Mouse (Mus musculus) adrenal gland, postnatal 14 days (tissue): Measurements from ENCODE around the gene Tmem45b. TPM values are rescaled to one million over a fixed set of nuclear protein-coding genes. Genes with fewer than 3 reads are reported as not detected.
"Not testable (repeated sequence)": the region's sequence is repeated elsewhere in the genome, so short reads cannot be mapped to it uniquely, and the experiment has no call there.

Experiments used
- DNase-seq: peaks from one replicate; pipeline ENCODE4 v3.0.0; 2021; ENCODE audit warnings: mixed read lengths
- long read RNA-seq, 2 experiments: library from polyadenylated mRNA; stranded (forward); transcript quantifications; one replicate each; pipeline ENCODE4 v2.0.0; 2021
- total RNA-seq: library from RNA; stranded (reverse); gene quantifications from 2 replicates; pipeline ENCODE4 v1.2.3, GENCODE M21; 2021

Gene Tmem45b
- 52.2 and 71.6 TPM in 2 replicates for total RNA-seq
- long read RNA-seq, experiment 1, transcript Tmem45b-201 (6 exons, 1,799 nt): major isoform, 34 of 39 reads
- long read RNA-seq, experiment 1, partial matches to known transcripts: 0 of 39 reads
- long read RNA-seq, experiment 1, other reads (novel, unspliced or antisense): 4 of 39 reads
- long read RNA-seq, experiment 2, transcript Tmem45b-201 (6 exons, 1,799 nt): major isoform, 27 of 37 reads
- long read RNA-seq, experiment 2, partial matches to known transcripts: 2 of 37 reads
- long read RNA-seq, experiment 2, other reads (novel, unspliced or antisense): 8 of 37 reads

GRCm38 (mm10) chr9:31463692-31464474 is at the start of gene Tmem45b:
TSS of gene Tmem45b (minus strand) at chr9:31464462.
- peak; percentile 37 for DNase-seq

DNA sequence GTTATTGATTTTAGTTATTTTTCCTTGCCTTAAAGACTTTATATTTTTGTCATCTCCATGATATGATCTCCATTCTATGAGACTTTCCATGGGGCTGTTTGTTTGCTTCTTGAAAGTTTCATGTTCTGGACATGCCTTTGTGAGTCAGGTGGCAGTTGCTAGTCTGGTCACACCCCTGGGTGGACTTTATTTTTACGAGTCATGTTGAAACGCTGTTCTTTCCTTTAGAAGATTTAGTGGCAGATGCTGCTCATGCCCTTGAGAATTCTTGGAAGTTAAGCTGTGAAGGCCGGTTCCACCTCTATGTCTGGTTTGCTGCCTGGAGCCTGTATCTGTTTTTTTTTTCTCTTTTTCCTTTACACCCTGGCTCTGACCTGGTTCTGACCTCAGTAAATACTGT is 43.9 kb upstream of the Tmem45b start:
- peak; percentile 8 for DNase-seq

DNA sequence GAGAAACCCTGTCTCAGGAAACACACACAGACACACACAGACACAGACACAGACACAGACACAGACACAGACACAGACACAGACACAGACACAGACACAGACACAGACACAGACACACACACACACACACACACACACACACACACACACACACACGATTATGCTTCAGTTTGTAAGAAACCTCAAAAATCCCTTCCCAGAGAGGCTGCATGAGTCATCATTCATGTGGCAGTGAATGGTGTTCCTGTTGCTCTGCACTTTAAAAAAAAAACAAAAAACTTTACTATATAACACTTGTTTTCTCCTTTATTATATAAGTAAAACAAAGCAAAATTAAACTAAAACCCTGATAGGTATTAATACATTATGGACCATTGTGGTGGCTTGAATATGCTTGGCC is 37.0 kb upstream of the Tmem45b start:
- DNase-seq: not testable (repeated sequence)

- no peak for DNase-seq
Observed at GRCm38 (mm10) chr9:31463190-31463589, 1.1 kb downstream of the Tmem45b start.

GRCm38 (mm10) chr9:31454356-31454755 is 9.9 kb downstream of the Tmem45b start:
- DNase-seq: no peak

GRCm38 (mm10) chr9:31452166-31452565 is 12.1 kb downstream of the Tmem45b start:
- peak; percentile 70 for DNase-seq

DNA sequence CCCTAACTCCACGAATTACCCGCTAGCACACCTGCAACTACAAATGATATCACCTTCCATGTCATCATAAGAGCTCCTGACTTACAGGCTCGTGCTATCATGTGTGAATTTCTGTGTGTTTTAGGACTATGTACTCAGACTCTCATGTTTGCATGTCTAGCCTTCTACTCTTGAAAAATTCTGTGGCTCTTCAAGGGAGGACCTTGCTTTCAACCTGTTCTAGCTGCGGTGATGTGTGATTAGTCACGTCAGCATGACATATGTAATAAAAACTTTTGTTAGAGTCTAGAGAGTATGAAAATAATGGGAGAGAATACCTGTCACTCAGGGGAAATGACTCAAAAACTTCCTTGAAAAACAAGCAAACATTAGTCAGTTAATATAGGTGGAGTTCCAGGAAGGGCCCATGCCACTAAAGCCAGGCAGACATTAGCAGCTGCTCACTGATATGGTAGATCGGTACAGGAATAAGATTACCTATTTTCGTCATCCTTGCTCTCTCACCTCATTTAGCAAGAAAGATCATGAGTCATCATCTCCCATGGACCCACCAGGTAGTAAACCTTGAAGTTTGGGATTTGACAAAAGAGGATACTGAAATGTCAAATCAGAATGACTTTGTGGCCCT is 15.0 kb downstream of the Tmem45b start:
- DNase-seq: no peak

DNA sequence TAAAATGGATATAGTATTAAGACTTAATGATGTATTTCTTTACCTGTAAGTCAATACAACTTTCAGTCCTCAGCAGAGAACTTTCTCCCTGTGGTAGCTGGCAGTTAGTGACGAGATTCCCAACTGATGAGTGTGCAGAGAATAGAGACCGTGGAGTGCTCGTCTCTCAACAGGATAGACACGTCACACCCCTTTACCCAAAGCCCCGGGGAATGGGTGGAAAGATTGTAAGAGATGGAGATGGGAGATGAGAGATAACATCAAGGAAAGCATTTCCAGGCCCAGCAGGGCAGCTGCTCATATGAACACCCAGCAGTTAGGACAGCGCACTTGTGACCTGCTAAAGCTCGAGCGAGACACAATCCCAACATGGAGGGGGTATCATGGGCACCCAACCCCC is 20.0 kb downstream of the Tmem45b start:
- no peak for DNase-seq

DNA sequence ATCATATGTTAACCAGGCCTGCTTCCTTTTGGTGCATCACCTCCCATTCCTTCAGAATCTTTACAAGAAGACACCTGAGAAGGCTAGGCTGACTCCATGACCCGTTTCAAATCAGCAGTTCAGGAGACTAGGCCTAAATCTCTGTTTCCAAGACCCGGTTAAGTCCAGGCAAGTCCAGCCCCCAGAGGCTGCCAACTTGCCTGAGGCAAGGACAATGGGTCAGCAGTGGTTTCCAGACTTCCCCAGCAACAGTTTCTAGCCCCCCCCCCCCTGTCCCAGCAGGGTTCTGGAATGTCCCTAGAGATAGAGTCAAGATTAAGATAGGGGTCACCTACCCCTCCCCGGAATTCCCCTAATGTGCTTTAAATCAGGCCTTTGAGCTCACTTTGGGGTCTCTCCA is 22.8 kb downstream of the Tmem45b start:
- DNase-seq: no peak

GRCm38 (mm10) chr9:31440366-31440765 is 23.9 kb downstream of the Tmem45b start:
- DNase-seq: no peak

DNA sequence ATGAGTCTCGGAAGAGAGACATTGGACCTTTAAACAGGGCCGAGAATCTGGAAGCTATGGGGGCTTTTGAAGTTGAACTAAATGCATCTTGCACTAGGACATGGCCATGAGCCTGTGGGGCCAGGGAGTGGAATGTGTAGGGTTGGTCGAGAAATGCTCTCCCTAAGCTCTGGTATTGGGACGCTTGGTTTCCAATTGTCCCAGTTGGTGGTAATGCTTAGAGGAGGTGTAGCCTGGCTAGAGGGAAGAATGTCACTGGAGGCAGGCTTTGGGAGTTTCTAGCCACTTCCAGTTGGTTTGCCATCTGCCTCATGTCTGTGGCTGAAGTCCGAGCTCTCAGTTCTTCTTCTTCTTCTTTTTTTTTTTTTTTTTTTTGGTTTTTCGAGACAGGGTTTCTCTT is 24.9 kb downstream of the Tmem45b start:
- DNase-seq: no peak

DNA sequence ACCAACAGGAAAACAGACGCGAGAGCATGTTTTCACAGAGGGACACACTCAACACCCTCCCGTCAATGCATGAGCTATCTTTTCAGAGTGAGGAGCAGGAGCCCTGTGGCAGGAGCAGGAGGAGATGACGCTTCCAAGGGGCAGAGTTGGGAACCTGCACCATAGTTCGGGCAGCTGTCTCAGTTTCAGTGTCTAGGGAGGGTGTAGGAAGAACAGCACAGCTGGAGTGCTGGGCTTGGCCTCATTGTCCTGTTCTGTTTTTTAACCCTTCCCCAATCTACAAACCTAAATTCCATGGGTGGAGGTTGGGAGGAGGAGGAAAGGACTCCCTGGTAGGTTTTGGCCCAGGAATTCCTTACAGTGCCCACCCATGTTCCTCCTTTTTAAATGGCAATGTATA is 25.4 kb downstream of the Tmem45b start:
- DNase-seq: no peak

- no peak for DNase-seq
Observed at GRCm38 (mm10) chr9:31437861-31438260, 26.4 kb downstream of the Tmem45b start.

DNA sequence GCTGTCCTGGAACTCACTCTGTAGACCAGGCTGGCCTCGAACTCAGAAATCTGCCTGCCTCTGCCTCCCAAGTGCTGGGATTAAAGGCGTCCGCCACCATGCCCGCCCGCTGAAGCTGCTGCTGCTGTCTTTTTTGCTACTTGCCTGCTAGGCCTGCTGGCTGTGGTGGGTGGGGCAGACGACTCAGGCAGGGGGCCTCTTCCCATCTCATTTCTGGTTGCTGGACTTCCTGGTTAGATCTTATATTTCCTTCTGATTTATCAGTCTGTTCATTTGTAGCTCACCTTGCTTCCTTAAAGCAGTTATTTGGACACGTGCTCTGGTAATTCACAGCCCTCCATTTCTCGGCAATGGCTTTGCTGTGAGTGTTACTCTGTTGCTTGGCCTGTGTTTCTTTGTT is 28.8 kb downstream of the Tmem45b start:
- no peak for DNase-seq

DNA sequence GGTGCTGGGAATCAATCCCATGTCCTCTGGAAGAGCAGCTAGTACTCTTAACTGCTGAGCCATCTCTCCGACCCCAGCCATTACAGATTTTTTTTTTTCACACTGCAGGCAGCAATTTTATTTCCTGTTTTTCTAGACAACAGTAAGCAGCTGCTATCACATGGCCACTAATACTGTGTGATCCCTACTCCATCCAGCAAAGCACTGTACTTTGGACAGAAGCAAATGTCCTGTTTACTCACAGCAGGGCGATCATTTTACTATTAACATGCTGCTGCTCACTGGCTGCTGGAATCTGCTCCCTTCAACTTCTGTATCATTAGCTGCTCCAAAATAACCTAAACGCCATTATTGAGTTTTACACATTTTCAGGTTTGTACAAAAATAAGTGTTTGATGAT is 30.8 kb downstream of the Tmem45b start:
- no peak for DNase-seq

- peak; percentile 67 for DNase-seq
Observed at GRCm38 (mm10) chr9:31432336-31432975, 31.8 kb downstream of the Tmem45b start.

- DNase-seq: peak; percentile 37
Observed at GRCm38 (mm10) chr9:31431751-31432150, 32.5 kb downstream of the Tmem45b start.

DNA sequence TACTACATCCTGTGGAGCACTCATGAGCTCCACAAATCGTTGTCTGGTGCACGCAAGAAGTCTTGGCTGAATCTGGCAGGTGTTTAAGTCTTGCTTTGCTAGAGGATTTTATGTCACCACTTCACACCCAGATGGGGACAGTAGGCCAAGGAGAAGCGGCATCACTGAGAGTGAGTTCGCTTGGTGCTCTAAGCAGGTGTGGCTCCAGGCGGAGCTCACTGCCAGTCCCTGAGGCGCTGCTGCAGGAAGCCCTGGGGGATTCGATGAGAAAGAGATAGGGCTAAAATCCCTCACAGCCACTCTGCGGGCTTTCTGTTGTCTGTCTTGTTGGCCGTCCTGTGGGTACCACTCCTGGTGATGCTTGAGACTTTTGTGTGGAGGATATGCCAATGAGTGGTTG is 34.3 kb downstream of the Tmem45b start:
- no peak for DNase-seq

GRCm38 (mm10) chr9:31428971-31429370 is 35.3 kb downstream of the Tmem45b start:
- DNase-seq: peak; percentile 21

GRCm38 (mm10) chr9:31422143-31422542 is 42.1 kb downstream of the Tmem45b start:
- DNase-seq: no peak

- DNase-seq: no peak
Observed at GRCm38 (mm10) chr9:31418821-31419220, 45.4 kb downstream of the Tmem45b start.

- no peak for DNase-seq
Observed at GRCm38 (mm10) chr9:31412165-31412564, 52.1 kb downstream of the Tmem45b start.

- DNase-seq: peak; percentile 71
Observed at GRCm38 (mm10) chr9:31405217-31405616, 59.0 kb downstream of the Tmem45b start.
